Mouse (Mus musculus): ENCODE data around the gene Tsga10ip. TPM values are rescaled to one million over a fixed set of nuclear protein-coding genes. Genes with fewer than 3 reads are reported as not detected.
"Not testable (repeated sequence)": the region's sequence is repeated elsewhere in the genome, so short reads cannot be mapped to it uniquely, and the experiment has no call there.

The Tsga10ip gene
- polyA plus RNA-seq, 1 experiment from 2014 or later, result not detected

DNA sequence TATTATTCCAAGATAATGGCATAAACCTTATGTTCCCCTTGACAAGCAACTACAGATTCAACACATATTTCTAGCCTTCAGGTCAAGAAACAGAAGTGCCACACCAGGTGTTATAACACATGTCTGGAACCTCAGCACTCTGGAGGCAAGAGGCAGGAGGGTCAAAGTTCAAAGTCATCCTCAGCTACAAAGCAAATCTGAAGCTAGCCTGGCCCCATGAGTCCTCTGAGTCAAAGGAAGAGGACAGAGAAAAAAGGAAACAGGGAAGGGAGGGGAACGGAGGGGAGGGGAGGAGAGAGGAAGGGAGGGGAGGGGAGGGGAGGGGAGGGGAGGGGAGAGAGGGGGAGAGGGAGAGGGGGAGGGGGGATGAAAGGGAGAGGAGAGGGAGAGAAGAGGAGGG is 46.2 kb downstream of the Tsga10ip start:
- no peak overlapping the region for H3K27ac ChIP-seq
- H3K4me2 ChIP-seq, result no peak overlapping the region
- no CpG with 5 or more reads among the region's 1 CpGs for WGBS
- H3K4me1 ChIP-seq, result no peaks in the 10 kb centered on the region
- no peaks in the 10 kb centered on the region for H3K36me3 ChIP-seq
- H3K9ac ChIP-seq, result no peak overlapping the region
- H3K9me3 ChIP-seq, result no peaks in the 10 kb centered on the region
- H3K27me3 ChIP-seq, result no peaks in the 10 kb centered on the region
- no peak overlapping the region for H3K4me3 ChIP-seq
- ATAC-seq (ENCODE audit: insufficient number of reproducible peaks, low FRiP score, low TSS enrichment, low read depth), result no peak

DNA sequence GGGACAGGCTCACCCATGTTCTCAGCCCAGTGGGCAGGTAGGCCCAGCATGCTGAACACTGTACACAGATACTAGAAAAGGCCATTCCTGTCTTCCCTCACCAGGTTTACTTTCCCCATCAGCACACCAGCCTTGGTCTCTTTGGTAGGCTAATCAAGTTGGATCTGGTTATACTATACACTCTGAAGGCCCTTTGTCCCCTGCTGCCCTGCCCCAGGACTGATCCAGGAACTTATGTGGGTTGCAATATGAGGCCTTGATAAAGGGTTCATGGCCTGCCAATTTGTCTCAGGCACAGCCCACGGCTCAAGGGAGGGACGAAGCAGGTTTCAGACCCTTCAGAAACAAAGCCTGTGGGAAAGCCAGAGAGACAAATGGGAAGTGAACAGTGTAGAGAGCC is 48.7 kb downstream of the Tsga10ip start:
- H3K9me3 ChIP-seq, result no peaks in the 10 kb centered on the region
- H3K36me3 ChIP-seq, result no peaks in the 10 kb centered on the region
- WGBS, result 83% methylated on average over 2 of the region's 2 CpGs
- H3K27ac ChIP-seq, result no peak overlapping the region
- H3K4me3 ChIP-seq, result no peak overlapping the region
- no peak overlapping the region for H3K4me2 ChIP-seq
- H3K9ac ChIP-seq, result no peak overlapping the region
- H3K4me1 ChIP-seq, result peaks cover 8% of the 10 kb centered on the region
- ATAC-seq (ENCODE audit: insufficient number of reproducible peaks, low FRiP score, low TSS enrichment, low read depth), result no peak
- peaks cover 10% of the 10 kb centered on the region; the same call in 1 of the 2 replicates for H3K27me3 ChIP-seq

DNA sequence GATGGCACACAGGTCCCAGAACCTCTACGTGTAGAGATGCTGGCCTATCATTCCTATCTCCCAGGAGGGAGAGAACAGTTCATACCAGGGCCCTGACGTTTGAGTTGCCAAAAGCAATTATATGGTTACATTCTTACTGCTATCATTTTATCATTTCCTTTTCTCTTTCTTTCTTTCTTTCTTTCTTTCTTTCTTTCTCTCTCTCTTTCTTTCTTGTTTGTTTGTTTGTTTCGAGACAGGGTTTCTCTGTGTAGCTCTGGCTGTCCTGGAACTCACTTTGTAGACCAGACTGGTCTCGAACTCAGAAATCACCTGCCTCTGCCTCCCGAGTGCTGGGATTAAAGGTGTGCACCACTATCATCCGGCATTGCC is 52.8 kb downstream of the Tsga10ip start, which contains the start of gene Cst6:
TSS of gene Cst6 (minus strand) at position 73 of the 372 bp plus-strand sequence.
- Histone ChIP-seq H3K4me2 (peak within 1 kb of the TSS; percentile 60), H3K9ac (0 out of 2 replicates have a peak within 1 kb of the TSS, but pooled peaks have one; percentile 20), H3K4me3 (peak within 1 kb of the TSS; percentile 37), H3K4me1 (peaks cover 15% of the 10 kb centered on the region), H3K27me3 (peaks cover 13% of the 10 kb centered on the region; the same call in 1 of the 2 replicates)
- WGBS, result 64% methylated on average over 6 of the region's 6 CpGs
- ATAC-seq (ENCODE audit: insufficient number of reproducible peaks, low FRiP score, low TSS enrichment, low read depth); H3K27ac ChIP-seq; H3K36me3 ChIP-seq; H3K9me3 ChIP-seq: not testable (repeated sequence)

DNA sequence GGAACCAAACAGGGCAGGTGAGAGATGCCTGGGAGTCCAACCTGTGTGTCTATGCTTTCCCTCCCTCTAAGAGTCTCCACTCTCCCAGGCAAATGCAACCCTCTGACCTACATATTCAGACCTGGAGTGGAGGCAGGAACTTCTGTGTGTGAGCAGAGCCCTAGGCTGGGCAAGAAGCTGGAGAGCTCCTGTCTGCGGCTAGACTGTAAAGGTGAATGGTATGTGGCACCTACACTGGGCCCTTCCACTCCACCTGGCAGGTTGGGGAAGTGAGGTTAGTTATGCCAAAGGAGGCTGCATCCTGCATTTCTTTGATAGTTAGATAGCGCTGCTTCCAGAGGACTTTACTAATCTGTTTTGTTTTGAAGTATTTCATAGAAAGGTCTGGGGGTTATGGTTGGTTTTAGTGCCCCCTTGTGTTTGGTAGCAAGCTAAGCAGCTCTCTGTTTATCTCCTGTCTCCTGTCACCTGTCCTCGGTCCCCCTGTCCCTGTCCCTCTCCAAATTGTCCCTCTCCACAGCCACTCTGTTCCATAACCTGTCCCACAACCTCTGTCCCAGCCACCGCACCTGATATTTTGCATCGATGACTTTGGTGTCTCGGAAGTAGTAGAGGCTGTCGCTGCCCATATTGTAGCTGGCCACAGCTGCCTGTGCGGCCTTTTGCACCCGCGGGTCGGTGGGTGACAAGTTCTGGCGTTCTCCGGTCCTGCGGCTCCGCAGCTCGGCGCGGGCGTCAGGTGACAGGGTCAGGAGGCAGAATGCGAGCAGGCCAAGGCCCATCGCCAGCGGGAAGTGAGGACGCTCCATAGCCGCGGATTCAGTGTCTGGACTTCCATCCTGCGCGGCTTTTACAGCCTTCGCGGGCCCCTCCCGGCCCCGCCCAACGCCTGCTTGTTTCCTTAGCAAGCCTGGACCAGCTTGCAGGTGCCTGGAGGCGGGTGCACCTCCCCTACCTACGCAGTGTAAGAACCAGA is 53.5 kb downstream of the Tsga10ip start:
- H3K9me3 ChIP-seq, result no peaks in the 10 kb centered on the region
- WGBS, result 5% methylated on average over 34 of the region's 34 CpGs
- peak overlapping the region; percentile 60 for H3K4me2 ChIP-seq
- H3K4me3 ChIP-seq, result peak overlapping the region; percentile 37
- H3K36me3 ChIP-seq, result no peaks in the 10 kb centered on the region
- peaks cover 13% of the 10 kb centered on the region; the same call in 1 of the 2 replicates for H3K27me3 ChIP-seq
- 0 out of 2 replicates have a peak overlapping the region, but pooled peaks have one; percentile 20 for H3K9ac ChIP-seq
- no peak overlapping the region for H3K27ac ChIP-seq
- ATAC-seq (ENCODE audit: insufficient number of reproducible peaks, low FRiP score, low TSS enrichment, low read depth), result peak; percentile 22; the same call in 1 of the 2 replicates
- H3K4me1 ChIP-seq, result peaks cover 15% of the 10 kb centered on the region

DNA sequence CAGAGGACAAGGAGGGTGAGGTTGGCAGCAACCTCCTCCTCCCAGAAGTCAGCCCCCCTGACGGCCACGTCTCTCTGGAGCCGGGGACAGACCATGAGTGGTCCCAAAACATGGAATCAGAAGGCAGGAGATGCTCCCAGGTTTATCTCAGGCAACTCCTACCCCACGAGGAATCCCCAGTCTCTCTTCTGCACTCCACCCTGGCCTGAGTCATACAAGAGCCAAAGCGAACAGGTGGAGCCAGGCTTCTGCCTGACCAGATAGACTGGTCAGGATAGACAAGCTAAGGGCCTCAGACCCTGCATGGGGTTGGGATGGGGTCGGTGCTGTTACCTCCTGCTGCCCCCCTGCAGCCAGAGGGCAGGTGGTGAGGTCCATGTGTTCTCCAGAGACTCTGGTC is 54.3 kb downstream of the Tsga10ip start:
- 69% methylated on average over 6 of the region's 6 CpGs for WGBS
- peaks cover 15% of the 10 kb centered on the region for H3K4me1 ChIP-seq
- no peaks in the 10 kb centered on the region for H3K9me3 ChIP-seq
- no peak for ATAC-seq (ENCODE audit: insufficient number of reproducible peaks, low FRiP score, low TSS enrichment, low read depth)
- H3K9ac ChIP-seq, result no peak overlapping the region
- H3K4me3 ChIP-seq, result no peak overlapping the region
- peaks cover 13% of the 10 kb centered on the region; the same call in 1 of the 2 replicates for H3K27me3 ChIP-seq
- H3K4me2 ChIP-seq, result no peak overlapping the region
- H3K27ac ChIP-seq, result no peak overlapping the region
- no peaks in the 10 kb centered on the region for H3K36me3 ChIP-seq

DNA sequence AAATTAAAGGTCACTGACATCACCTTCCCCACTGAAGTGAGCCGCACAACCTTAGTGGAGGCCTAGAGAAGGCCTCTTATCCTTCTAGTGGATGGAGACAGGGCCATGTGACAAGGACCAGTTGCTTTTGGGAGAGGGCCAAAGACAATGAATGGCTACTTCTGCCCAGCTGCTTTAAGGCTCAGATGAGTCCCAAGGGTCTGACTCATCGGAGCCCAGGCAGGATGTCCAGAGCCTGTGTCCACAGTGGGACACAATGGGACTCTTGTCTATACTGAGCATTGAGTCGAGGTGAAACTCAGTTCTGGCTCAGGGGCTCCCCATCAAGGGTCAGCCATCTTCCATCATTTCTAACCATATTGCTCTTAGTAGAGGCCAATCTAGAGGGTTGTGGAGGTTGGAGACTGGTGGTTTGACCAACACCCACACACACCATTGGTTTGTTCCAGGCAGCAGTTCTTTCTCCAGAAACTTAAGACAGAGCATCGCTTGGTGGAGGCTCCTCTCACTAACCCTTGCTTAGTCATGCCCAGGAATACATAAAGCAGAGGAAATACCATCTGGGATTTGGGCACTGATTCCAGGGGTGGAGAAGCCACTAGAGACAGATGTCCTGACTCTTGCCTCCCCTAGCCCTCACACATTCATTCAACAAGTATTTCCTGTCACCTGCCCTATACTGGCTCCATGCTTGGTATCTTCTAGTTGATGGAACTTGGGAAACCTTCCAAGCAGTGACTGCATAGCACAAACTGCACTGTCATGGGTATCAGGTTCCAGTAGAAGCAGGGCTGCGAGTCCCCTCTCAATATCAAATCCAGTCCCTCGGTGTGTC is 56.8 kb downstream of the Tsga10ip start:
- no peak overlapping the region for H3K4me3 ChIP-seq
- peaks cover 15% of the 10 kb centered on the region for H3K4me1 ChIP-seq
- no peaks in the 10 kb centered on the region for H3K9me3 ChIP-seq
- no peak overlapping the region for H3K4me2 ChIP-seq
- peaks cover 13% of the 10 kb centered on the region; the same call in 1 of the 2 replicates for H3K27me3 ChIP-seq
- 67% methylated on average over 6 of the region's 6 CpGs for WGBS
- H3K9ac ChIP-seq, result no peak overlapping the region
- no peaks in the 10 kb centered on the region for H3K36me3 ChIP-seq
- no peak overlapping the region for H3K27ac ChIP-seq
- ATAC-seq (ENCODE audit: insufficient number of reproducible peaks, low FRiP score, low TSS enrichment, low read depth), result no peak

DNA sequence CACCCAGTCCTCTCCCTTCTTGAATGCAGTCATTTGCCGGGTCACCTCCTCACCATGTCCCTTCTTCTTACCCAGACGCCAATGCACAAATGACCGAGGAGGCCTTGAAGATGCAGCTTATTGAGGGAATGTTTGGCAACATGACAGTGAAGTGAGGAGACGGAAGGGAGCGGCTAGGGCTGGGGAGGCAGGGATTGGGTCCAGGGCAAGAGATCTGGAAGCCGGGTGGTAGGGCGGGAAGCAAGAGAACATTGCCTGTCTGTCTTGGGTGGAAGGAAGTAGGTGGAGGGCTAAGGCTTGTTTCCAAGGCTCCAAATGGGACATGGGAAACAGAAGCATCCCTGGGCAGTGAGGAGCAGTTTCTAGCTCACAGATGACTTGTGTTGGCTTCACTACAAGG is 61.0 kb downstream of the Tsga10ip start:
- Histone ChIP-seq H3K27ac (no peak overlapping the region), H3K4me1 (no peaks in the 10 kb centered on the region), H3K4me3 (no peak overlapping the region), H3K27me3 (no peaks in the 10 kb centered on the region), H3K9ac (no peak overlapping the region), H3K9me3 (no peaks in the 10 kb centered on the region), H3K36me3 (no peaks in the 10 kb centered on the region), H3K4me2 (no peak overlapping the region)
- no peak for ATAC-seq (ENCODE audit: insufficient number of reproducible peaks, low FRiP score, low TSS enrichment, low read depth)
- 90% methylated on average over 7 of the region's 7 CpGs for WGBS

Other genes with a start within 250 kb of the Tsga10ip start
- gene Pacs1, start 129.4 kb downstream of the Tsga10ip start, polyA plus RNA-seq (2015; fragmentation: Nextera tagmentation; extraction: Ambion mirVana), result 19.9 and 23.7 TPM in 2 replicates
- 291 and 302 TPM in 2 replicates for gene Sf3b2, start 107.1 kb downstream of the Tsga10ip start, polyA plus RNA-seq (2015; fragmentation: Nextera tagmentation; extraction: Ambion mirVana)
- 4.7 and 5.5 TPM in 2 replicates for gene Gal3st3, start 104.2 kb downstream of the Tsga10ip start, polyA plus RNA-seq (2015; fragmentation: Nextera tagmentation; extraction: Ambion mirVana)
- not detected in 2 replicates for gene Catsper1, start 66.8 kb downstream of the Tsga10ip start, polyA plus RNA-seq (2015; fragmentation: Nextera tagmentation; extraction: Ambion mirVana)
- 40.0 and 50.9 TPM in 2 replicates for gene Cst6, start 53.0 kb downstream of the Tsga10ip start, polyA plus RNA-seq (2015; fragmentation: Nextera tagmentation; extraction: Ambion mirVana)
- gene Eif1ad, start 35.8 kb downstream of the Tsga10ip start, polyA plus RNA-seq (2015; fragmentation: Nextera tagmentation; extraction: Ambion mirVana), result 57.3 and 60.1 TPM in 2 replicates
- 372 and 374 TPM in 2 replicates for gene Banf1, start 35.4 kb downstream of the Tsga10ip start, polyA plus RNA-seq (2015; fragmentation: Nextera tagmentation; extraction: Ambion mirVana)
- gene Sart1, start 13.8 kb downstream of the Tsga10ip start, polyA plus RNA-seq (2015; fragmentation: Nextera tagmentation; extraction: Ambion mirVana), result 67.0 and 72.1 TPM in 2 replicates
- gene Drap1, start 22.5 kb upstream of the Tsga10ip start, polyA plus RNA-seq (2015; fragmentation: Nextera tagmentation; extraction: Ambion mirVana), result 254 and 257 TPM in 2 replicates
- gene AI837181, start 22.6 kb upstream of the Tsga10ip start, polyA plus RNA-seq (2015; fragmentation: Nextera tagmentation; extraction: Ambion mirVana), result 68.6 and 69.9 TPM in 2 replicates
- not detected in 2 replicates for gene Fosl1, start 45.0 kb upstream of the Tsga10ip start, polyA plus RNA-seq (2015; fragmentation: Nextera tagmentation; extraction: Ambion mirVana)
- 6.6 and 6.9 TPM in 2 replicates for gene Ccdc85b, start 55.4 kb upstream of the Tsga10ip start, polyA plus RNA-seq (2015; fragmentation: Nextera tagmentation; extraction: Ambion mirVana)
- 99.3 and 105 TPM in 2 replicates for gene Fibp, start 58.1 kb upstream of the Tsga10ip start, polyA plus RNA-seq (2015; fragmentation: Nextera tagmentation; extraction: Ambion mirVana)
- gene Ctsw, start 66.0 kb upstream of the Tsga10ip start, polyA plus RNA-seq (2015; fragmentation: Nextera tagmentation; extraction: Ambion mirVana), result 0.82 and 1.7 TPM in 2 replicates
- gene Efemp2, start 71.4 kb upstream of the Tsga10ip start, polyA plus RNA-seq (2015; fragmentation: Nextera tagmentation; extraction: Ambion mirVana), result 221 and 223 TPM in 2 replicates
- 35.5 and 36.6 TPM in 2 replicates for gene Mus81, start 85.9 kb upstream of the Tsga10ip start, polyA plus RNA-seq (2015; fragmentation: Nextera tagmentation; extraction: Ambion mirVana)
- 2,209 and 2,356 TPM in 2 replicates for gene Cfl1, start 87.9 kb upstream of the Tsga10ip start, polyA plus RNA-seq (2015; fragmentation: Nextera tagmentation; extraction: Ambion mirVana)
- gene 1700020D05Rik, start 101.3 kb upstream of the Tsga10ip start, polyA plus RNA-seq (2015; fragmentation: Nextera tagmentation; extraction: Ambion mirVana), result not detected in 2 replicates
- 9.4 and 10.3 TPM in 2 replicates for gene Snx32, start 108.0 kb upstream of the Tsga10ip start, polyA plus RNA-seq (2015; fragmentation: Nextera tagmentation; extraction: Ambion mirVana)
- 30.1 and 30.3 TPM in 2 replicates for gene Ovol1, start 158.1 kb upstream of the Tsga10ip start, polyA plus RNA-seq (2015; fragmentation: Nextera tagmentation; extraction: Ambion mirVana)
- 4.3 and 4.4 TPM in 2 replicates for gene Ap5b1, start 165.5 kb upstream of the Tsga10ip start, polyA plus RNA-seq (2015; fragmentation: Nextera tagmentation; extraction: Ambion mirVana)
- 115 and 116 TPM in 2 replicates for gene Rnaseh2c, start 199.3 kb upstream of the Tsga10ip start, polyA plus RNA-seq (2015; fragmentation: Nextera tagmentation; extraction: Ambion mirVana)
- gene Kat5, start 207.7 kb upstream of the Tsga10ip start, polyA plus RNA-seq (2015; fragmentation: Nextera tagmentation; extraction: Ambion mirVana), result 43.3 and 48.7 TPM in 2 replicates
- gene Rela, start 235.0 kb upstream of the Tsga10ip start, polyA plus RNA-seq (2015; fragmentation: Nextera tagmentation; extraction: Ambion mirVana), result 57.3 and 62.0 TPM in 2 replicates